Mouse (Mus musculus) megakaryocyte, embryonic 14.5 days (primary cell): ENCODE data around the gene Ppp1r9a.

ENCODE experiments used
- FLI1 ChIP-seq: IDR thresholded peaks from 2 replicates; pipeline ENCODE4 v1.6.1; 2012; ENCODE audit warnings: low read length, inconsistent platforms, mixed read lengths
- GATA1 ChIP-seq: IDR thresholded peaks from 3 replicates; pipeline ENCODE4 v1.6.1; 2012; ENCODE audit warnings: mixed read lengths, low read length, inconsistent platforms, borderline replicate concordance

- TF ChIP-seq GATA1 (no peak), FLI1 (no peak)
Measured at GRCm38 (mm10) chr6:5015173-5015572, 112.5 kb downstream of the Ppp1r9a start.
